Mouse (Mus musculus) liver, adult 2 months (tissue): ENCODE measurements around the gene Fars2. TPM values are rescaled to one million over a fixed set of nuclear protein-coding genes. Genes with fewer than 3 reads are reported as not detected.
A peak's percentile ranks its signal among the peaks of the same experiment; 100 is the strongest.

Source experiments
- DNase-seq: peaks from one replicate; pipeline ENCODE4 v3.0.0-alpha.2; 2011; ENCODE audit warnings: low read depth, low spot score; ENCODE audit errors: extremely low read depth
- H3K27ac ChIP-seq: fragments of 200-500 bp; replicated peaks from 2 replicates; pipeline ENCODE4 v1.5.1; 2012; ENCODE audit warnings: low read depth, mild to moderate bottlenecking, control low read depth, inconsistent platforms, low read length; ENCODE audit not compliant: insufficient read depth
- H3K27me3 ChIP-seq: fragments of 200-500 bp; 2 replicates; pipeline ENCODE4 v1.6.1; 2012; ENCODE audit warnings: mild to moderate bottlenecking, moderate library complexity, low read length, inconsistent platforms; ENCODE audit not compliant: control insufficient read depth, insufficient read depth
- H3K36me3 ChIP-seq: fragments of 200-500 bp; 2 replicates; pipeline ENCODE4 v1.6.1; 2012; ENCODE audit warnings: low read length, inconsistent platforms; ENCODE audit not compliant: control insufficient read depth, insufficient read depth
- H3K4me1 ChIP-seq: fragments of 200-500 bp; 2 replicates; pipeline ENCODE4 v1.6.1; 2011; ENCODE audit warnings: low read length; ENCODE audit not compliant: control insufficient read depth, insufficient read depth
- H3K4me3 ChIP-seq: fragments of 200-500 bp; 2 replicates; pipeline ENCODE4 v1.5.1; 2011; ENCODE audit warnings: low read depth, mild to moderate bottlenecking, control low read depth, low read length, moderate library complexity; ENCODE audit not compliant: insufficient read depth
- H3K79me2 ChIP-seq: fragments of 200-500 bp; 2 replicates; pipeline ENCODE4 v1.6.1; 2012; ENCODE audit warnings: inconsistent platforms, mild to moderate bottlenecking, low read length, moderate library complexity; ENCODE audit not compliant: control insufficient read depth, insufficient read depth
- H3K9ac ChIP-seq: fragments of 200-500 bp; 2 replicates; pipeline ENCODE4 v1.6.1; 2012; ENCODE audit warnings: low read depth, mild to moderate bottlenecking, control low read depth, inconsistent platforms, low read length
- CTCF ChIP-seq: fragments of 200-500 bp; IDR thresholded peaks from 2 replicates; pipeline ENCODE4 v1.5.1; 2011; ENCODE audit warnings: low read depth, low read length, control low read depth
- POLR2A ChIP-seq: fragments of 200-500 bp; IDR thresholded peaks from 2 replicates; pipeline ENCODE4 v1.6.1; 2011; ENCODE audit warnings: low read length, control low read depth; ENCODE audit not compliant: insufficient read depth; ENCODE audit errors: extremely low read depth
- WGBS: fragments of 180-500 bp; shearing (Covaris S2); methylation state at CpG from one replicate; pipeline ENCODE4 v1.1.7; 2018; 5-methylcytosine and 5-hydroxymethylcytosine counted together
- polyA plus RNA-seq: library from polyadenylated mRNA; depleted of rRNA; stranded (reverse); fragments of >200 nt; gene quantifications from 2 replicates; pipeline ENCODE4 v1.2.3, GENCODE M21; 2012
- total RNA-seq: library from RNA; depleted of rRNA; stranded (reverse); fragments of >200 nt; gene quantifications from 2 replicates; pipeline ENCODE4 v1.2.3, GENCODE M21; 2014

Fars2 gene
- total and polyA plus RNA-seq, 2 experiments = 47.1 to 58.4 TPM

- Histone ChIP-seq H3K27me3 (no peaks in the 10 kb centered on the region), H3K4me3 (no peak overlapping the region), H3K79me2 (no peaks in the 10 kb centered on the region), H3K27ac (no peak overlapping the region), H3K9ac (no peak overlapping the region), H3K4me1 (no peaks in the 10 kb centered on the region), H3K36me3 (no peaks in the 10 kb centered on the region)
- TF ChIP-seq CTCF (no peak), POLR2A (no peak)
- no peak for DNase-seq
- 95% methylated on average over 5 of the region's 5 CpGs for whole genome bisulfite sequencing
These were observed 147.2 kb downstream of the Fars2 start for GRCm38 (mm10) chr13:36264391-36264790.

- 80% methylated on average over 3 of the region's 3 CpGs for WGBS
- no peak for DNase-seq
- H3K4me3 ChIP-seq = no peak overlapping the region
- no peaks in the 10 kb centered on the region for H3K4me1 ChIP-seq
- no peak overlapping the region for H3K27ac ChIP-seq
- no peak for TF ChIP-seq POLR2A
- TF ChIP-seq CTCF = no peak
- H3K36me3 ChIP-seq = no peaks in the 10 kb centered on the region
- H3K79me2 ChIP-seq = no peaks in the 10 kb centered on the region
- no peak overlapping the region for H3K9ac ChIP-seq
- H3K27me3 ChIP-seq = no peaks in the 10 kb centered on the region
These were observed 148.1 kb downstream of the Fars2 start for GRCm38 (mm10) chr13:36265342-36265744.

- 96% methylated on average over 1 of the region's 1 CpGs for WGBS
- H3K4me3 ChIP-seq = no peak overlapping the region
- H3K79me2 ChIP-seq = no peaks in the 10 kb centered on the region
- no peak overlapping the region for H3K9ac ChIP-seq
- H3K27me3 ChIP-seq = no peaks in the 10 kb centered on the region
- no peak for TF ChIP-seq POLR2A
- no peak for TF ChIP-seq CTCF
- no peak for DNase-seq
- H3K27ac ChIP-seq = no peak overlapping the region
- H3K36me3 ChIP-seq = no peaks in the 10 kb centered on the region
- H3K4me1 ChIP-seq = no peaks in the 10 kb centered on the region
These were observed 150.2 kb downstream of the Fars2 start for GRCm38 (mm10) chr13:36267399-36267798.

GRCm38 (mm10) chr13:36270867-36271266 lies 153.7 kb downstream of the Fars2 start:
- DNase-seq = no peak
- Histone ChIP-seq H3K4me3 (no peak overlapping the region), H3K79me2 (no peaks in the 10 kb centered on the region), H3K36me3 (no peaks in the 10 kb centered on the region), H3K4me1 (no peaks in the 10 kb centered on the region), H3K27me3 (no peaks in the 10 kb centered on the region), H3K9ac (no peak overlapping the region), H3K27ac (no peak overlapping the region)
- TF ChIP-seq CTCF = no peak
- no peak for TF ChIP-seq POLR2A
- 95% methylated on average over 1 of the region's 1 CpGs for WGBS

- DNase-seq = peak; percentile 31
- H3K4me1 ChIP-seq = no peaks in the 10 kb centered on the region
- H3K4me3 ChIP-seq = no peak overlapping the region
- TF ChIP-seq CTCF (no peak), POLR2A (no peak)
- 26% methylated on average over 2 of the region's 2 CpGs for WGBS
- H3K79me2 ChIP-seq = no peaks in the 10 kb centered on the region
- H3K9ac ChIP-seq = no peak overlapping the region
- H3K27me3 ChIP-seq = no peaks in the 10 kb centered on the region
- H3K27ac ChIP-seq = no peak overlapping the region
- no peaks in the 10 kb centered on the region for H3K36me3 ChIP-seq
These were observed 156.3 kb downstream of the Fars2 start for GRCm38 (mm10) chr13:36273497-36273896.

- 93% methylated on average over 2 of the region's 2 CpGs for whole genome bisulfite sequencing
- H3K4me1 ChIP-seq = no peaks in the 10 kb centered on the region
- DNase-seq = no peak
- no peaks in the 10 kb centered on the region for H3K36me3 ChIP-seq
- no peaks in the 10 kb centered on the region for H3K27me3 ChIP-seq
- no peak overlapping the region for H3K27ac ChIP-seq
- no peak overlapping the region for H3K4me3 ChIP-seq
- H3K9ac ChIP-seq = no peak overlapping the region
- no peaks in the 10 kb centered on the region; the same call in 1 of the 2 replicates for H3K79me2 ChIP-seq
- TF ChIP-seq CTCF (no peak), POLR2A (no peak)
These were observed 159.0 kb downstream of the Fars2 start for GRCm38 (mm10) chr13:36276194-36276593.
